Mouse (Mus musculus) forebrain, embryonic 16.5 days (tissue): ENCODE data around the gene Osbpl10. TPM values are rescaled to one million over a fixed set of nuclear protein-coding genes. Genes with fewer than 3 reads are reported as not detected.
A peak's percentile ranks its signal among the peaks of the same experiment; 100 is the strongest.
"Not testable (repeated sequence)": the region's sequence is repeated elsewhere in the genome, so short reads cannot be mapped to it uniquely, and the experiment has no call there.

ENCODE experiments used
- ATAC-seq: fragments of 200-750 bp; cut with Nextera tagmentation; 2 replicates; pipeline ENCODE4 v1.8.0; 2017; ENCODE audit warnings: mild to moderate bottlenecking, moderate library complexity
- H3K27ac ChIP-seq: fragments of 300-500 bp; sonication (generic); 2 replicates; pipeline ENCODE4 v1.5.1; 2014; ENCODE audit warnings: low read length, control low read depth
- H3K27me3 ChIP-seq: fragments of 300-500 bp; sonication (generic); replicated peaks from 2 replicates; pipeline ENCODE4 v1.6.1; 2014; ENCODE audit warnings: low read length; ENCODE audit not compliant: control insufficient read depth, insufficient read depth
- H3K36me3 ChIP-seq: fragments of 300-500 bp; sonication (generic); 2 replicates; pipeline ENCODE4 v1.6.1; 2014; ENCODE audit not compliant: control insufficient read depth, insufficient read depth
- H3K4me1 ChIP-seq: fragments of 300-500 bp; sonication (generic); replicated peaks from 2 replicates; pipeline ENCODE4 v1.6.1; 2014; ENCODE audit warnings: low read length; ENCODE audit not compliant: control insufficient read depth, insufficient read depth
- H3K4me2 ChIP-seq: fragments of 300-500 bp; sonication (generic); 2 replicates; pipeline ENCODE4 v1.6.1; 2014; ENCODE audit warnings: mild to moderate bottlenecking, low read length, control low read depth
- H3K4me3 ChIP-seq: fragments of 300-500 bp; sonication (generic); replicated peaks from 2 replicates; pipeline ENCODE4 v1.5.1; 2014; ENCODE audit warnings: mild to moderate bottlenecking, low read length, control low read depth
- H3K9ac ChIP-seq: fragments of 300-500 bp; sonication (generic); replicated peaks from 2 replicates; pipeline ENCODE4 v1.6.1; 2014; ENCODE audit warnings: low read depth, low read length, control low read depth
- H3K9me3 ChIP-seq: fragments of 300-500 bp; sonication (generic); 2 replicates; pipeline ENCODE4 v1.6.1; 2016; ENCODE audit warnings: low read length; ENCODE audit not compliant: control insufficient read depth
- WGBS: fragments of 180-500 bp; shearing (Covaris S2); extraction: QIAGEN DNeasy Blood & Tissue Kit; methylation state at CpG from one replicate; pipeline ENCODE4 v1.1.7; 2014; 5-methylcytosine and 5-hydroxymethylcytosine counted together
- polyA plus RNA-seq: library from polyadenylated mRNA; unstranded; fragments of >200 nt; fragmentation: Nextera tagmentation; extraction: Ambion mirVana; gene quantifications from 2 replicates; pipeline ENCODE4 v1.2.1, GENCODE M21; 2015

Gene Osbpl10
- polyA plus RNA-seq, 1 experiment from 2014 or later, result 2.8 TPM

DNA sequence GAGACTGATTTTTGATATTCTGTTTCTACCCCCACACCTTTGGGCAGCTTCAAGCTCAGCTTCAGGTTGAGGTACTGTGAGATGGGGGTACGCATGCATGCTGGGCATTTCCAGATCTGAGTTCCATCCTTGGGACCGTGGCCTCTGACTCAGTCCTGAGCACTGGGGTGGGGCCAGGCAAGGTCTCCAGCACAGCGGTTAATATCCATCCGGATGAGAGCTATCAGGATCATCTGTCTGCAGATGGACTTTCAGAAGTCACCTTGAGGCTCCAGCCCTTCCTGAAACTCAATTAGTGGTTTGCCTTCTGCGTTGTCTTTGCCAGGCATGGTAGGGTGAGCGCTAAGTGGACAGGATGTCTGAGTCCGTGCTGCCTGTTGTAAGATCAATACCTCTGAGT, 41.8 kb downstream of the Osbpl10 start:
- Histone ChIP-seq H3K27me3 (no peaks in the 10 kb centered on the region), H3K4me2 (no peak overlapping the region), H3K9ac (no peak overlapping the region), H3K4me1 (no peaks in the 10 kb centered on the region), H3K27ac (no peak overlapping the region), H3K9me3 (peaks cover 3% of the 10 kb centered on the region; the same call in 1 of the 2 replicates), H3K4me3 (no peak overlapping the region), H3K36me3 (no peaks in the 10 kb centered on the region)
- no peak for ATAC-seq
- 94% methylated on average over 7 of the region's 7 CpGs for whole genome bisulfite sequencing

DNA sequence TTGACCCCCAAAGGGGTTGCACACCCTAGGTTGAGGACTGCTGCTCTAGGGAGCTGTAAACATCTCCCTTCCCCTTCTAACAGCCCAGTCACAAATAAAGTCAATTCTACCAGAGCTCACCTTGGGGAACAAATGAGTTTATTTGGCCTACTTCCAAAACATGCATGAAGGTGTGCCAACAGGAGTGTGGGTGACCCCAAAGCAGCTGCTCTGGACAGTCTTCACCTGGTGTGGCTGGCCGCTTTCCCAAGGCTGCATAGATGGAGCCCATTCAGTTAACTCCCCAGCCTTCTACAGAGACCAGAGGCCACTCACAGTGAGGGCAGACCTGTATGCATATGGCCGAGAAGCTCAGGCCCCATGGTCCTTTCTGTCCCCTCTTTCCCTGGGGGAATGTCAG, 43.0 kb downstream of the Osbpl10 start:
- Histone ChIP-seq H3K27ac (no peak overlapping the region), H3K4me3 (no peak overlapping the region), H3K9me3 (no peaks in the 10 kb centered on the region), H3K4me1 (no peaks in the 10 kb centered on the region), H3K27me3 (no peaks in the 10 kb centered on the region), H3K9ac (no peak overlapping the region), H3K36me3 (no peaks in the 10 kb centered on the region), H3K4me2 (no peak overlapping the region)
- ATAC-seq, result no peak
- WGBS, result 86% methylated on average over 2 of the region's 2 CpGs

- Histone ChIP-seq H3K4me1 (no peaks in the 10 kb centered on the region), H3K9ac (no peak overlapping the region), H3K4me2 (no peak overlapping the region), H3K27ac (peak overlapping the region; percentile 78), H3K4me3 (no peak overlapping the region), H3K9me3 (no peaks in the 10 kb centered on the region), H3K27me3 (no peaks in the 10 kb centered on the region), H3K36me3 (no peaks in the 10 kb centered on the region)
- 79% methylated on average over 3 of the region's 3 CpGs for WGBS
- ATAC-seq, result no peak
Measured at GRCm38 (mm10) chr9:115023137-115023536, 44.8 kb downstream of the Osbpl10 start.

- Histone ChIP-seq H3K36me3 (no peaks in the 10 kb centered on the region), H3K27me3 (no peaks in the 10 kb centered on the region), H3K4me1 (no peaks in the 10 kb centered on the region), H3K9me3 (no peaks in the 10 kb centered on the region), H3K4me2 (no peak overlapping the region), H3K27ac (peak overlapping the region; percentile 78), H3K9ac (no peak overlapping the region), H3K4me3 (no peak overlapping the region)
- WGBS, result 74% methylated on average over 10 of the region's 10 CpGs
- ATAC-seq, result peak; percentile 40; the same call in 1 of the 2 replicates
Measured at GRCm38 (mm10) chr9:115023708-115024383, 45.5 kb downstream of the Osbpl10 start.

- WGBS, result 8% methylated on average over 3 of the region's 3 CpGs
- Histone ChIP-seq H3K9ac (no peak overlapping the region), H3K27me3 (no peaks in the 10 kb centered on the region), H3K27ac (no peak overlapping the region), H3K9me3 (no peaks in the 10 kb centered on the region), H3K4me1 (peaks cover 6% of the 10 kb centered on the region; the same call in 1 of the 2 replicates), H3K4me2 (no peak overlapping the region), H3K36me3 (no peaks in the 10 kb centered on the region), H3K4me3 (no peak overlapping the region)
- 0 out of 2 replicates have a peak, but pooled peaks have one; percentile 40 for ATAC-seq
Measured at GRCm38 (mm10) chr9:115029307-115029706, 50.9 kb downstream of the Osbpl10 start.

- peaks cover 6% of the 10 kb centered on the region; the same call in 1 of the 2 replicates for H3K4me1 ChIP-seq
- H3K27ac ChIP-seq, result no peak overlapping the region
- ATAC-seq, result no peak
- no peak overlapping the region for H3K9ac ChIP-seq
- H3K4me3 ChIP-seq, result no peak overlapping the region
- H3K9me3 ChIP-seq, result no peaks in the 10 kb centered on the region
- H3K36me3 ChIP-seq, result no peaks in the 10 kb centered on the region
- WGBS, result 20% methylated on average over 4 of the region's 4 CpGs
- H3K4me2 ChIP-seq, result no peak overlapping the region
- H3K27me3 ChIP-seq, result no peaks in the 10 kb centered on the region; the same call in 1 of the 2 replicates
Measured at GRCm38 (mm10) chr9:115030581-115030980, 52.2 kb downstream of the Osbpl10 start.

DNA sequence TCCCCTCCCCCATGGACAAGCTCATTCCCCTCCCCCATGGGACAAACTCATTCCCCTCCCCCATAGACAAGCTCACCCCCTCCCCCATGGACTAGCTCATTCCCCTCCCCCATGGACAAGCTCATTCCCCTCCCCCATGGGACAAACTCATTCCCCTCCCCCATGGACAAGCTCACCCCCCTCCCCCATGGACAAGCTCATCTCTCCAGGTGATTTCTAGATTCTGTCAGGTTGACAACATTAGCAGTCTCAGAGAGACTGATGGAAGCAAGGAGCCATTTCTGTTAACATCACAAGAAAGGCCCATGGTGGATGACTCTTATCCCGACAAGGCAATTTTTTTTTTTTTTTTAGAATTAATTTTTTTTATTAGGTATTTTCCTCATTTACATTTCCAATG, 52.7 kb downstream of the Osbpl10 start:
- not testable (repeated sequence) for H3K27me3 ChIP-seq, H3K4me1 ChIP-seq, H3K4me2 ChIP-seq, H3K4me3 ChIP-seq, H3K9ac ChIP-seq, H3K27ac ChIP-seq, ATAC-seq, H3K9me3 ChIP-seq, H3K36me3 ChIP-seq
- WGBS, result 97% methylated on average over 1 of the region's 1 CpGs

- H3K9me3 ChIP-seq, result no peaks in the 10 kb centered on the region
- WGBS, result 67% methylated on average over 7 of the region's 7 CpGs
- H3K27me3 ChIP-seq, result no peaks in the 10 kb centered on the region; the same call in 1 of the 2 replicates
- no peak overlapping the region for H3K27ac ChIP-seq
- no peaks in the 10 kb centered on the region for H3K36me3 ChIP-seq
- no peak for ATAC-seq
- H3K9ac ChIP-seq, result no peak overlapping the region
- no peak overlapping the region for H3K4me2 ChIP-seq
- peaks cover 6% of the 10 kb centered on the region; the same call in 1 of the 2 replicates for H3K4me1 ChIP-seq
- H3K4me3 ChIP-seq, result no peak overlapping the region
Measured at GRCm38 (mm10) chr9:115032786-115033185, 54.4 kb downstream of the Osbpl10 start.

DNA sequence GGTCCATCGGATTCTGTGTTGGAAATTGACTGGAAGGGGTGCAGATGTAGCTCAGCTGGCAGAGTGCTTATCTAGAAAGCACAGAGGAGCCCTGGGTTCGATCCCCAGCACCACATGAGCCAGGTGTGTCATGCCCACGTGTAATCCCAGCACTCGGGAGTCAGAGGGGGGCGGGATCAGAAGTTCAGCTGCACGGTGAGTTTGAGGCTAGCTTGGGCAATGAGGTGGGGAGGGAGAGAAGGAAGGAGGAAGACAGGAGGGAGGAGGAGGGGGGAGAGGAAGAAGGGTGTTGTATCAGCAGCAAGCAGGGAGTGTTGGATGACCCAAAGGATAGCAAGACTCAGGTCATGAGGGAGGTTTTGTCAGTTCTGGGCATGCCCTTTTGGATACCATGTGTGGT, 55.9 kb downstream of the Osbpl10 start:
- H3K27me3 ChIP-seq, result no peaks in the 10 kb centered on the region; the same call in 1 of the 2 replicates
- H3K36me3 ChIP-seq, result no peaks in the 10 kb centered on the region
- H3K27ac ChIP-seq, result no peak overlapping the region
- H3K9me3 ChIP-seq, result no peaks in the 10 kb centered on the region
- 81% methylated on average over 6 of the region's 6 CpGs for WGBS
- no peak for ATAC-seq
- peaks cover 17% of the 10 kb centered on the region for H3K4me1 ChIP-seq
- no peak overlapping the region for H3K4me2 ChIP-seq
- H3K9ac ChIP-seq, result no peak overlapping the region
- no peak overlapping the region for H3K4me3 ChIP-seq
